Mouse (Mus musculus) CH12.LX (cell line): ENCODE measurements at regions not wholly inside any gene's neighbourhood (a gene's known extent, or its start where the extent isn't known, plus 50 kb on each side); places are given as distances from the start of the nearest gene placed in this dataset.

Source experiments
- DNase-seq: peaks from one replicate; pipeline ENCODE4 v3.0.0-alpha.2; 2013; ENCODE audit errors: extremely low read depth
- H3K27ac ChIP-seq: 2 replicates; pipeline ENCODE4 v1.5.1; 2012; ENCODE audit warnings: low read depth, mild to moderate bottlenecking, control low read depth, moderate library complexity; ENCODE audit not compliant: insufficient read depth
- H3K27me3 ChIP-seq: replicated peaks from 2 replicates; pipeline ENCODE3; 2012; ENCODE audit warnings: inconsistent platforms
- H3K36me3 ChIP-seq, 2 experiments: replicated peaks in 1 of 2; 2 replicates each; pipeline versions ENCODE3 to v1.6.1; 2012; ENCODE audit warnings: inconsistent platforms in 1 of 2, low read length in 1 of 2, mild to moderate bottlenecking in 1 of 2, mixed read lengths in 1 of 2, moderate library complexity in 1 of 2; ENCODE audit not compliant: control insufficient read depth in 1 of 2, insufficient read depth in 1 of 2
- H3K4me1 ChIP-seq, 2 experiments: 2 replicates each; pipeline ENCODE4 v1.6.1; 2012; ENCODE audit warnings: inconsistent platforms in 1 of 2, moderate library complexity in 1 of 2; ENCODE audit not compliant: insufficient read depth in 2 of 2, control insufficient read depth in 1 of 2
- H3K4me2 ChIP-seq: 2 replicates; pipeline ENCODE4 v1.6.1; 2012; ENCODE audit warnings: low read depth, mild to moderate bottlenecking, control low read depth; ENCODE audit not compliant: poor library complexity, insufficient read depth, severe bottlenecking
- H3K4me3 ChIP-seq, 3 experiments: fragments of 150-350 bp in 1 of 3; sonication (generic) in 1 of 3; replicated peaks in 1 of 3; 2 replicates each; pipeline versions ENCODE3 to v1.5.1; 2011 to 2012; ENCODE audit warnings: low read depth in 2 of 3, low read length in 2 of 3, mild to moderate bottlenecking in 2 of 3, moderate library complexity in 2 of 3, control low read depth in 1 of 3, improper control_type of control experiment in 1 of 3, inconsistent platforms in 1 of 3, mixed read lengths in 1 of 3; ENCODE audit not compliant: poor library complexity in 1 of 3
- H3K79me2 ChIP-seq: replicated peaks from 2 replicates; pipeline ENCODE4 v1.6.1; 2012; ENCODE audit warnings: mild to moderate bottlenecking, moderate library complexity; ENCODE audit not compliant: control insufficient read depth, poor library complexity, insufficient read depth, severe bottlenecking; ENCODE audit errors: extremely low read depth
- H3K9ac ChIP-seq: 2 replicates; pipeline ENCODE4 v1.6.1; 2012; ENCODE audit warnings: low read depth, mild to moderate bottlenecking, control low read depth, moderate library complexity; ENCODE audit not compliant: insufficient read depth
- H3K9me3 ChIP-seq: replicated peaks from 2 replicates; pipeline ENCODE3; 2012; ENCODE audit warnings: low read length, inconsistent platforms, mixed read lengths
- BHLHE40 ChIP-seq: IDR thresholded peaks from 2 replicates; pipeline ENCODE4 v1.6.1; 2011; ENCODE audit warnings: mild to moderate bottlenecking, low read depth, low read length, improper control_type of control experiment
- CHD1 ChIP-seq: IDR thresholded peaks from 2 replicates; pipeline ENCODE4 v1.6.1; 2012; ENCODE audit warnings: low read depth, low read length, improper control_type of control experiment, inconsistent platforms
- CHD2 ChIP-seq: IDR thresholded peaks from 2 replicates; pipeline ENCODE4 v1.6.1; 2011; ENCODE audit warnings: low read length, improper control_type of control experiment
- E2F4 ChIP-seq: IDR thresholded peaks from 2 replicates; pipeline ENCODE4 v1.6.1; 2011; ENCODE audit warnings: low read depth, low read length, improper control_type of control experiment; ENCODE audit not compliant: insufficient replicate concordance
- EP300 ChIP-seq: IDR thresholded peaks from 2 replicates; pipeline ENCODE4 v1.6.1; 2011; ENCODE audit warnings: low read length, improper control_type of control experiment
- JUN ChIP-seq: IDR thresholded peaks from 2 replicates; pipeline ENCODE4 v1.6.1; 2011; ENCODE audit warnings: low read depth, mild to moderate bottlenecking, low read length, improper control_type of control experiment, moderate library complexity; ENCODE audit not compliant: insufficient read depth
- JUND ChIP-seq: conservative IDR thresholded peaks from 2 replicates; pipeline ENCODE4 v1.6.1; 2011; ENCODE audit warnings: low read depth, low read length, improper control_type of control experiment
- KAT2A ChIP-seq: IDR thresholded peaks from 2 replicates; pipeline ENCODE4 v1.6.1; 2012; ENCODE audit warnings: low read length, improper control_type of control experiment, inconsistent platforms; ENCODE audit not compliant: insufficient replicate concordance
- MAFK ChIP-seq: IDR thresholded peaks from 2 replicates; pipeline ENCODE4 v1.6.1; 2011; ENCODE audit warnings: low read length, improper control_type of control experiment; ENCODE audit not compliant: insufficient replicate concordance
- MEF2A ChIP-seq: IDR thresholded peaks from 2 replicates; pipeline ENCODE4 v1.6.1; 2014; ENCODE audit warnings: low read depth, mild to moderate bottlenecking, inconsistent platforms, low read length, improper control_type of control experiment, borderline replicate concordance
- MXI1 ChIP-seq: IDR thresholded peaks from 2 replicates; pipeline ENCODE4 v1.6.1; 2011; ENCODE audit warnings: mild to moderate bottlenecking, low read depth, low read length, improper control_type of control experiment
- NRF1 ChIP-seq: IDR thresholded peaks from 2 replicates; pipeline ENCODE4 v1.6.1; 2014; ENCODE audit warnings: low read depth, mild to moderate bottlenecking, inconsistent platforms, low read length, improper control_type of control experiment, moderate library complexity
- PAX5 ChIP-seq: IDR thresholded peaks from 2 replicates; pipeline ENCODE4 v1.6.1; 2012; ENCODE audit warnings: low read length, inconsistent platforms, mixed read lengths
- POLR2A ChIP-seq: IDR thresholded peaks from 2 replicates; pipeline ENCODE4 v1.6.1; 2011; ENCODE audit warnings: low read depth, mild to moderate bottlenecking, improper control_type of control experiment, low read length
- POLR2AphosphoS2 ChIP-seq: IDR thresholded peaks from 2 replicates; pipeline ENCODE4 v1.6.1; 2011; ENCODE audit warnings: low read depth, low read length, improper control_type of control experiment
- RCOR1 ChIP-seq: conservative IDR thresholded peaks from 2 replicates; pipeline ENCODE4 v1.6.1; 2012; ENCODE audit warnings: low read depth, mild to moderate bottlenecking, inconsistent platforms, low read length, improper control_type of control experiment
- SIN3A ChIP-seq: IDR thresholded peaks from 2 replicates; pipeline ENCODE4 v1.6.1; 2012; ENCODE audit warnings: low read length, improper control_type of control experiment, inconsistent platforms
- TBP ChIP-seq: conservative IDR thresholded peaks from 2 replicates; pipeline ENCODE4 v1.6.1; 2011; ENCODE audit warnings: low read depth, low read length, improper control_type of control experiment
- TCF12 ChIP-seq: IDR thresholded peaks from 2 replicates; pipeline ENCODE4 v1.6.1; 2014; ENCODE audit warnings: low read depth, mild to moderate bottlenecking, inconsistent platforms, low read length, improper control_type of control experiment
- USF1 ChIP-seq: IDR thresholded peaks from 2 replicates; pipeline ENCODE4 v1.6.1; 2014; ENCODE audit warnings: low read depth, mild to moderate bottlenecking, inconsistent platforms, low read length, improper control_type of control experiment
- USF2 ChIP-seq: conservative IDR thresholded peaks from 2 replicates; pipeline ENCODE4 v1.6.1; 2011; ENCODE audit warnings: low read depth, low read length, improper control_type of control experiment
- ZC3H11A ChIP-seq: IDR thresholded peaks from 2 replicates; pipeline ENCODE4 v1.6.1; 2012; ENCODE audit warnings: low read depth, mild to moderate bottlenecking, inconsistent platforms, low read length, improper control_type of control experiment
- ZKSCAN1 ChIP-seq: IDR thresholded peaks from 2 replicates; pipeline ENCODE4 v1.6.1; 2012; ENCODE audit warnings: low read depth, inconsistent platforms, low read length, improper control_type of control experiment, borderline replicate concordance
- ZMIZ1 ChIP-seq: IDR thresholded peaks from 2 replicates; pipeline ENCODE4 v1.6.1; 2012; ENCODE audit warnings: low read depth, mild to moderate bottlenecking, inconsistent platforms, low read length, improper control_type of control experiment
- ZNF384 ChIP-seq: IDR thresholded peaks from 2 replicates; pipeline ENCODE4 v1.6.1; 2012; ENCODE audit warnings: low read depth, low read length, improper control_type of control experiment, inconsistent platforms
- dilution Hi-C: fragments of 300-500 bp; cut with MboI; formaldehyde crosslinking; loops from 2 replicates; pipeline ENCODE4 v1.14.3; 2020; ENCODE audit warnings: low sequenced_read_pairs; ENCODE audit not compliant: extremely low pct_unique_long_range_greater_than_20kb, extremely low pct_ligation_motif_present
- in situ Hi-C: fragments of 300-500 bp; cut with MboI; formaldehyde crosslinking; loops from 3 replicates; pipeline ENCODE4 v1.14.3; 2019; ENCODE audit warnings: low sequenced_read_pairs, low pct_ligation_motif_present, low pct_unique_long_range_greater_than_20kb, mixed read lengths

DNA sequence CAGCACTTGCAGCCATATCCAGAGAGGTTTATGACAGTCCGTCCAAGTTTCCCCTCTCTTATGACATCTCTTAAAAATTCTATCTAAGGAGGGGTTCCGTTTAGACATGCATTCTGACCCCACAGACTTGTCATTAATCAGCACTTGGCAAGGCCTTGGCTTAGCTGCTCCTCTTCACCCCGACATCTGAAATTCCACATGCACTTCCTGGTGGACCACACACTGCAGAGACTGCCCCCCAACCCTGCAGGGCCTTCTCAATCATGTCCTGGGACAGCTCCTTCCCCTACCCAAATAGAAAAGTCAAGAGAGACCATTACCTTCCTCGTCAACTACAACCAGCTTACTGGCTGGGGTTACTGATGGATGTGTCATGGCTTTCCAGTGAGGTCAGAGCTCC lies 99.4 kb upstream of the Rxfp2 start (continued):
- TF ChIP-seq ZC3H11A (no peak), MXI1 (no peak), POLR2A (no peak), POLR2AphosphoS2 (no peak)

DNA sequence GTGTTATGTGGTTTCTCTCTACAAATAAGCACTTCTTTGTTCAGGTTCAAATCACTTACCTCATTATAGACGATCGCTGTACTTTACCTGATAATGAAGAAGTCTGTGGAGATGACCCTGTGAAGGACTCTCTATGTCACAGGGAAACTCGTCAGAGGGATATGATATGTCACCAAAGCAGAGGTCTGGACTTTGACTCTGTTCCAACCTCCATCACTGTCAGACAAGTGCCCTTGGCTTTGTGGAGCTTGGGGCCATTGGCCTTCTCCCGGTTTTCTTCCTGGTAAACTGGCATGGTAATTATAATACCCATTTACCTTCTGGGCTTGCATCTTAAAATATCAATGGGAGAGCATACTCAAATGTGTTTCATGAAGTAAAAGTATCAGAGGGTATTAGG lies 98.1 kb upstream of the Rxfp2 start:
- H3K27ac ChIP-seq: no peak overlapping the region
- no peak overlapping the region for H3K9ac ChIP-seq
- dilution Hi-C loops: no loop called here
- no peaks in the 10 kb centered on the region for H3K4me1 ChIP-seq
- no peaks in the 10 kb centered on the region for H3K27me3 ChIP-seq
- in situ Hi-C loops: no loop called here
- no peak overlapping the region for H3K4me3 ChIP-seq
- peaks cover 50% of the 10 kb centered on the region for H3K9me3 ChIP-seq
- H3K4me2 ChIP-seq: no peak overlapping the region
- DNase-seq: no peak
- no peak for TF ChIP-seq CHD1
- no peak for TF ChIP-seq USF2
- TF ChIP-seq ZNF384: no peak
- TF ChIP-seq POLR2A: no peak
- no peak for TF ChIP-seq POLR2AphosphoS2
- no peak for TF ChIP-seq ZKSCAN1
- no peak for TF ChIP-seq MAFK
- no peak for TF ChIP-seq E2F4
- no peak for TF ChIP-seq EP300
- TF ChIP-seq USF1: no peak
- no peak for TF ChIP-seq BHLHE40
- no peak for TF ChIP-seq TBP
- no peak for TF ChIP-seq JUND
- TF ChIP-seq ZC3H11A: no peak
- TF ChIP-seq SIN3A: no peak
- TF ChIP-seq MEF2A: no peak
- TF ChIP-seq ZMIZ1: no peak
- TF ChIP-seq KAT2A: no peak
- no peak for TF ChIP-seq TCF12
- TF ChIP-seq CHD2: no peak
- no peaks in the 10 kb centered on the region for H3K36me3 ChIP-seq
- no peaks in the 10 kb centered on the region for H3K79me2 ChIP-seq

DNA sequence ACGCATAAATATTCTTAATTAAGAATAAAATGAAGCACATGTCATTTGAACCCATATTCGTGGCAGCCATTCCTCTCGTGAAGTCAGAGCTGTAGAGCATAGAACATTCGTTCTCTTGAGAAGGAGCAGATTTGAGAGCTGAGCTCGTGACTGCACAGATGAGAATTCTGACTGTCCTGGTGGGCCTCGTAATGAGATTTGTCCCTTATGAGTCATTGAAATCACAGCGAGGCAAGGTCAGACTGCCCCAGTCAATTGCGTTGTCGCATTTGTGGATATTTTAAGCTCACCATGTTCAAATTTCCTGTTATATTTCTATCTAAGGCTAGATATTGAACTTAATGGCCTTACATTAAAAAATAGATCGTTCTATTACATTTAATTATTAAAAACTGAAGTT lies 94.0 kb upstream of the Rxfp2 start:
- H3K27me3 ChIP-seq: no peaks in the 10 kb centered on the region
- in situ Hi-C loops (no loop called here), dilution Hi-C loops (no loop called here)
- TF ChIP-seq JUN (no peak), RCOR1 (no peak), MAFK (no peak), POLR2A (no peak), ZC3H11A (no peak), NRF1 (no peak), TCF12 (no peak), PAX5 (no peak), ZMIZ1 (no peak), CHD2 (no peak)
- no peak overlapping the region for H3K4me3 ChIP-seq
- DNase-seq: no peak
- H3K36me3 ChIP-seq: no peaks in the 10 kb centered on the region
- H3K4me1 ChIP-seq: no peaks in the 10 kb centered on the region
- H3K9ac ChIP-seq: no peak overlapping the region
- H3K9me3 ChIP-seq: peaks cover 51% of the 10 kb centered on the region
- no peak overlapping the region for H3K27ac ChIP-seq
- H3K79me2 ChIP-seq: no peaks in the 10 kb centered on the region
- H3K4me2 ChIP-seq: no peak overlapping the region
